Mouse (Mus musculus) myocyte (in vitro differentiated cells): ENCODE data around the gene Twf2. TPM values are rescaled to one million over a fixed set of nuclear protein-coding genes. Genes with fewer than 3 reads are reported as not detected.

Experiments
- H3K27me3 ChIP-seq: one replicate; pipeline ENCODE4 v1.6.1; 2011; ENCODE audit not compliant: control insufficient read depth, insufficient read depth, insufficient read length
- H3K36me3 ChIP-seq: one replicate; pipeline ENCODE4 v1.6.1; 2011; ENCODE audit not compliant: control insufficient read depth, insufficient read depth
- H3K4me2 ChIP-seq: one replicate; pipeline ENCODE4 v1.6.1; 2011; ENCODE audit warnings: low read depth, control low read depth
- H3K4me3 ChIP-seq: one replicate; pipeline ENCODE4 v1.5.1; 2011; ENCODE audit warnings: mild to moderate bottlenecking, control low read depth, moderate library complexity
- H3K79me2 ChIP-seq: one replicate; pipeline ENCODE4 v1.6.1; 2011; ENCODE audit not compliant: control insufficient read depth, insufficient read depth
- H3ac ChIP-seq: one replicate; pipeline ENCODE4 v1.6.1; 2011; ENCODE audit not compliant: control insufficient read depth, insufficient read length
- CEBPB ChIP-seq: IDR thresholded peaks from 2 replicates; pipeline ENCODE4 v1.6.1; 2011; ENCODE audit warnings: mild to moderate bottlenecking, moderate library complexity; ENCODE audit not compliant: poor library complexity, insufficient read depth, severe bottlenecking
- E2F4 ChIP-seq: IDR thresholded peaks from one replicate; pipeline ENCODE4 v1.6.1; 2011; ENCODE audit warnings: mild to moderate bottlenecking, control low read depth, moderate library complexity; ENCODE audit not compliant: insufficient read depth
- MAX ChIP-seq: IDR thresholded peaks from one replicate; pipeline ENCODE4 v1.6.1; 2011; ENCODE audit warnings: low read depth, mild to moderate bottlenecking, control low read depth
- MYOD1 ChIP-seq, 3 experiments: IDR thresholded peaks; one replicate each; pipeline ENCODE4 v1.6.1; 2011; ENCODE audit warnings: control low read depth in 2 of 3, low read depth in 2 of 3, mild to moderate bottlenecking in 2 of 3, moderate library complexity in 1 of 3; ENCODE audit not compliant: insufficient read length in 2 of 3, control insufficient read depth in 1 of 3
- MYOG ChIP-seq, 3 experiments: IDR thresholded peaks; one replicate each; pipeline ENCODE4 v1.6.1; 2011; ENCODE audit warnings: control low read depth in 2 of 3, low read depth in 2 of 3, mild to moderate bottlenecking in 2 of 3; ENCODE audit not compliant: insufficient read length in 2 of 3, control insufficient read depth in 1 of 3, insufficient read depth in 1 of 3
- POLR2A ChIP-seq: IDR thresholded peaks from one replicate; pipeline ENCODE4 v1.6.1; 2011; ENCODE audit warnings: low read depth, mild to moderate bottlenecking, control low read depth, moderate library complexity; ENCODE audit not compliant: insufficient read length
- POLR2AphosphoS2 ChIP-seq: IDR thresholded peaks from one replicate; pipeline ENCODE4 v1.6.1; 2011; ENCODE audit warnings: low read depth, control low read depth; ENCODE audit not compliant: insufficient read length
- REST ChIP-seq: IDR thresholded peaks from one replicate; pipeline ENCODE4 v1.6.1; 2011; ENCODE audit warnings: mild to moderate bottlenecking, control low read depth, moderate library complexity; ENCODE audit not compliant: insufficient read depth, insufficient read length
- SRF ChIP-seq: IDR thresholded peaks from one replicate; pipeline ENCODE4 v1.6.1; 2011; ENCODE audit warnings: low read depth; ENCODE audit not compliant: control insufficient read depth, insufficient read length
- TCF12 ChIP-seq: IDR thresholded peaks from one replicate; pipeline ENCODE4 v1.6.1; 2011; ENCODE audit warnings: mild to moderate bottlenecking, control low read depth; ENCODE audit not compliant: poor library complexity, insufficient read depth, severe bottlenecking
- TCF3 ChIP-seq: IDR thresholded peaks from one replicate; pipeline ENCODE4 v1.6.1; 2011; ENCODE audit warnings: low read depth, control low read depth; ENCODE audit not compliant: insufficient read length
- USF1 ChIP-seq: IDR thresholded peaks from one replicate; pipeline ENCODE4 v1.6.1; 2011; ENCODE audit warnings: low read depth, mild to moderate bottlenecking, control low read depth, moderate library complexity
- polyA plus RNA-seq: library from polyadenylated mRNA; unstranded; fragments of >200 nt; fragmentation: generic; extraction: Trizol; gene quantifications from one replicate; pipeline ENCODE4 v1.2.1, GENCODE M21; 2012; ENCODE audit warnings: missing spikeins

Twf2 gene
- polyA plus RNA-seq, 1 experiment = 103 TPM

DNA sequence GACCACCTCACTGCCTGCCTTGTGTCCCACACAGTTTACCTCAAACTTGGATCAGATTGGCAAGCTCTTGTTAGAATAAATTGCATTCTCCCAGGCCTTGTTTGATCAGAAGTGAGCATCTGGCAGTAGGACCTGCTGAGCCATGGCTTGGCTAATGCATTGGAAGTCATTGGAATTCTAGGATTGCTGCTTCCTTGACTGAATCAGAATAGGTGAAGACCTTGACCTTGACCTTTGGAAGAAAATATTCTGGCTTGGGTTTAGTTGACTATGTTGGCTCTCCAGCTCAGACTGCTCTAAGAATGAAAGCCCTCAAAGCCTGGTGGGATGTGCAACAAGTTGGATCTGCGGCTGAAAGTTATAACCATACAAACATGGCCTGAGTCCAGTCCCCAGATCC is 11.6 kb upstream of the Twf2 start:
- no peak for TF ChIP-seq POLR2AphosphoS2
- TF ChIP-seq POLR2A = no peak
- no peak for TF ChIP-seq MYOD1 (IDR thresholded peaks at IDR 0.05; ENCODE audit: control insufficient read depth in 1 of 3, insufficient read length in 2 of 3, low read depth in 2 of 3)
- TF ChIP-seq TCF12 = no peak
- no peak for TF ChIP-seq REST
- TF ChIP-seq MAX = no peak
- no peak for TF ChIP-seq E2F4
- TF ChIP-seq CEBPB = no peak
- TF ChIP-seq USF1 = no peak
- no peak for TF ChIP-seq MYOG (IDR thresholded peaks at IDR 0.05; ENCODE audit: control insufficient read depth in 1 of 3, insufficient read depth in 1 of 3, insufficient read length in 2 of 3, low read depth in 2 of 3)
- no peak for TF ChIP-seq SRF
- no peak for TF ChIP-seq TCF3
- H3K27me3 ChIP-seq = no peaks in the 10 kb centered on the region
- no peaks in the 10 kb centered on the region for H3K79me2 ChIP-seq
- peaks cover 42% of the 10 kb centered on the region for H3K36me3 ChIP-seq
- no peak overlapping the region for H3ac ChIP-seq
- no peak overlapping the region for H3K4me3 ChIP-seq
- no peak overlapping the region for H3K4me2 ChIP-seq

- TF ChIP-seq MYOG (IDR thresholded peaks at IDR 0.05; ENCODE audit: control insufficient read depth in 1 of 3, insufficient read depth in 1 of 3, insufficient read length in 2 of 3, low read depth in 2 of 3) = no peak
- TF ChIP-seq MAX = no peak
- no peak for TF ChIP-seq POLR2A
- no peak for TF ChIP-seq CEBPB
- TF ChIP-seq USF1 = no peak
- TF ChIP-seq TCF12 = no peak
- no peak for TF ChIP-seq TCF3
- no peak for TF ChIP-seq POLR2AphosphoS2
- TF ChIP-seq REST = no peak
- TF ChIP-seq E2F4 = no peak
- no peak for TF ChIP-seq SRF
- peaks cover 39% of the 10 kb centered on the region for H3K36me3 ChIP-seq
Measured at GRCm38 (mm10) chr9:106192024-106192423, 10.9 kb upstream of the Twf2 start.

DNA sequence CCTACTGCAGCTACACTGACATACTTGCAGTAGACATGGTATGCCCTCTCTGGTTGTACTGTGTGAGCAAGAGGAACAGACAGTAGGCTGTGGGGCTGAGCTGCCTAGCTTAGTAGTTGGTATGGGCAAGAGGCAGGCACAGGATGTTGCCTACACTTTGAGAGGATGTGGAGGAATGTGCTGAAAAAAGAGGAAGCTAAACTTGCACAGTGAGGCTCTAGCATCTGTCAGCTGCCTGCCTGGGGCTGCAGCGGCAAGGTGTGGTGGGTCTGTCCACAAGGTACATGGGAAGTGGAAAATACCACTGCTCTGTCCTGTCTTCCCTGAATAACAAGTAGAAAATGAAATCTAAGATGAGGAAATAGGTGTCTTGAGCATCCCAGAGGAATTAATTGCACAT is 9.9 kb upstream of the Twf2 start:
- no peak overlapping the region for H3ac ChIP-seq
- peaks cover 31% of the 10 kb centered on the region for H3K36me3 ChIP-seq
- H3K27me3 ChIP-seq = no peaks in the 10 kb centered on the region
- H3K79me2 ChIP-seq = no peaks in the 10 kb centered on the region
- no peak for TF ChIP-seq POLR2A
- TF ChIP-seq USF1 = no peak
- no peak for TF ChIP-seq SRF
- TF ChIP-seq TCF3 = no peak
- TF ChIP-seq POLR2AphosphoS2 = no peak
- no peak for TF ChIP-seq TCF12
- H3K4me3 ChIP-seq = no peak overlapping the region
- no peak overlapping the region for H3K4me2 ChIP-seq

More at GRCm38 (mm10) chr9:106192024-106192423, 10.9 kb upstream of the Twf2 start:
- Histone ChIP-seq H3K4me2 (no peak overlapping the region), H3K27me3 (no peaks in the 10 kb centered on the region), H3K79me2 (no peaks in the 10 kb centered on the region), H3K4me3 (no peak overlapping the region), H3ac (no peak overlapping the region)

DNA sequence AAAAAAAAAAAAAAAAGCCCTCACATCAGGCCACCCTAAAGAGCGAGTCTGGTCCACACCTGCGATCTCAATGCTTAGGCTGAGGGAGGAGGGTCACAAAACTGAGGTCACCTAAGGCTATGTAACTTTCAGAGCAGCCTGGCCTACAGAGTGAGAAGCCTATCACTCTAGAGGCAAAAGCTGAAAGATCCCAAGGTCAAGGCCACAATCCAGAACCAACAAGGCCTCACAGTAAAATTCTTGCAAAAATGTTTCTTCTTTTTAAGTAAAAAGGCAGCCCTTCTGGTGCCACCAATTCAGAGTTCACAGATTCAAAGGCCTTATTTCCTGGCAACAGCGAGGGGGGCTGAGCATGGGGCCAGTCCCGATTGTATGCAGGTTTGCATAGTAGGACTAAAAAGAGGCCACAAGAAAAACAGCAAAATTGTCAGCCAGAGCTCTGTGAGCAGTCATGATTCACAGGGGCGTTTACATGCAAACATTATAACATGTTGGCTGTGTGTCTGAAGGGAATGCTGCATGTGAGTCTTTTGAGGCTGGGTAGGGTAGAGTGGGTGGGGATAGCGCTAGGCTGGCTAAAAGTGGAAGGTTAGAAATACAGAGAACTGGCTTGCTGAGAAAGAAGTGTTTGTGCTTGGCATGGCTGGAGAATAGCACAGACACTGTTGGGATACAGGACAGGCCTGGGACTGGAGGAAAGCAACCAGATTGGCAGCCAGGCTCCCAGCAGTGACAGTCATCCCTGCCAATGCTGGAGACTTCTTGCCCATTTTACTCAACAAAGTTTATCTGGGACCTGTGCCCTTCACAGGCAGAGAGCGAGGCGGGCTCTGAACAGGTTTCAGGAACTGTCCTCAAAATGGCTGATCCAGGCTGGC is 8.7 kb upstream of the Twf2 start:
- Histone ChIP-seq H3K4me3 (no peak overlapping the region), H3K4me2 (no peak overlapping the region), H3ac (no peak overlapping the region), H3K79me2 (no peaks in the 10 kb centered on the region), H3K36me3 (peaks cover 19% of the 10 kb centered on the region), H3K27me3 (no peaks in the 10 kb centered on the region)
- peak; percentile 10 for TF ChIP-seq POLR2AphosphoS2
- no peak for TF ChIP-seq MYOG (IDR thresholded peaks at IDR 0.05; ENCODE audit: control insufficient read depth in 1 of 3, insufficient read depth in 1 of 3, insufficient read length in 2 of 3, low read depth in 2 of 3)
- TF ChIP-seq MYOD1 (IDR thresholded peaks at IDR 0.05; ENCODE audit: control insufficient read depth in 1 of 3, insufficient read length in 2 of 3, low read depth in 2 of 3) = no peak
- no peak for TF ChIP-seq USF1

DNA sequence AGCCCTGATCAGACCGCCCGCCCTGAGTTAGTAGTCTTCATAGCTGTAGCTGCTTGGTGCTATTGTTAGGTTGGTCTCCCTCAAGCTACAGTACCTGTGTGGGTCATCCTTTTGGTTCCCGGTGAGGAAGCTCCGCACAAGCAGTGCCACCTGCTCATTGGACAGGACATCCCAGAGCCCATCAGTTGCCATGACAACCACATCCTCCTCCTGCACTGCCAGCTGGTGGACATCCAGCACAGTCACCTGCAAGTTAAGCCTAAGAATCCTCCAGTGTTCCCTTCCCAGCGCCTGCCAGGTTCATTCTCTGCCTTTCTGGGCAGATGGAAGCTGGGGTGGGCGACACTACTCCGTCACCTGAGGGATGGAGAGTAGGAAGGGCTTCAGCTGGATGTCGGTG is 7.2 kb upstream of the Twf2 start:
- Histone ChIP-seq H3K27me3 (no peaks in the 10 kb centered on the region), H3K36me3 (peaks cover 6% of the 10 kb centered on the region), H3K4me2 (no peak overlapping the region), H3K79me2 (no peaks in the 10 kb centered on the region), H3K4me3 (no peak overlapping the region), H3ac (no peak overlapping the region)
- no peak for TF ChIP-seq POLR2A
- no peak for TF ChIP-seq E2F4
- TF ChIP-seq TCF3 = no peak
- no peak for TF ChIP-seq SRF
- TF ChIP-seq MYOG (IDR thresholded peaks at IDR 0.05; ENCODE audit: control insufficient read depth in 1 of 3, insufficient read depth in 1 of 3, insufficient read length in 2 of 3, low read depth in 2 of 3) = no peak
- TF ChIP-seq TCF12 = no peak
- no peak for TF ChIP-seq POLR2AphosphoS2
- no peak for TF ChIP-seq MAX
